Mouse (Mus musculus) liver, embryonic 14.5 days (tissue): ENCODE data around the gene Apob.

Source experiments
- CTCF ChIP-seq: IDR thresholded peaks from 2 replicates; pipeline ENCODE4 v1.5.1; 2016; ENCODE audit warnings: antibody characterized with exemption, low read depth, control low read depth
- EP300 ChIP-seq: IDR thresholded peaks from 2 replicates; pipeline ENCODE4 v1.6.1; 2016; ENCODE audit warnings: antibody characterized with exemption, low read depth

- TF ChIP-seq CTCF (no peak), EP300 (no peak)
Measured at GRCm38 (mm10) chr12:8031595-8032358, 54.3 kb downstream of the Apob start.
